Mouse (Mus musculus) frontal cortex, postnatal 25 days (tissue): Measurements from ENCODE around the gene Syt3.

Experiments
- DNase-seq, 2 experiments: peaks; one replicate each; pipeline ENCODE4 v3.0.0; 2022; ENCODE audit warnings: low spot score in 2 of 2

Gene Syt3

GRCm38 (mm10) chr7:44383980-44384715 is at the start of gene Syt3:
Syt3 (plus strand) TSS chr7:44384102.
- DNase-seq, result peak; percentile 67 to 70

- DNase-seq, result no peak
Measured at GRCm38 (mm10) chr7:44334139-44334538, 49.8 kb upstream of the Syt3 start.

GRCm38 (mm10) chr7:44335031-44335878 is 48.6 kb upstream of the Syt3 start:
- no peak for DNase-seq

GRCm38 (mm10) chr7:44336046-44337021 is 47.6 kb upstream of the Syt3 start:
- no peak for DNase-seq

GRCm38 (mm10) chr7:44337121-44337849 is 46.6 kb upstream of the Syt3 start:
- DNase-seq, result no peak

GRCm38 (mm10) chr7:44340226-44340625 is 43.7 kb upstream of the Syt3 start:
- no peak for DNase-seq

GRCm38 (mm10) chr7:44341119-44341518 is 42.8 kb upstream of the Syt3 start:
- no peak for DNase-seq

GRCm38 (mm10) chr7:44341714-44342113 is 42.2 kb upstream of the Syt3 start:
- no peak for DNase-seq

- DNase-seq, result no peak
Measured at GRCm38 (mm10) chr7:44343459-44344015, 40.4 kb upstream of the Syt3 start.

GRCm38 (mm10) chr7:44344622-44345021 is 39.3 kb upstream of the Syt3 start:
- no peak for DNase-seq

GRCm38 (mm10) chr7:44349043-44349442 is 34.9 kb upstream of the Syt3 start:
- no peak for DNase-seq

GRCm38 (mm10) chr7:44350957-44351711 is 32.8 kb upstream of the Syt3 start:
- peak; percentile 18 to 73 for DNase-seq

- DNase-seq, result no peak
Measured at GRCm38 (mm10) chr7:44351881-44352749, 31.8 kb upstream of the Syt3 start.

- DNase-seq, result no peak
Measured at GRCm38 (mm10) chr7:44352750-44353600, 30.9 kb upstream of the Syt3 start.

- DNase-seq, result no peak
Measured at GRCm38 (mm10) chr7:44353601-44354340, 30.1 kb upstream of the Syt3 start.

GRCm38 (mm10) chr7:44355411-44355810 is 28.5 kb upstream of the Syt3 start:
- no peak for DNase-seq
